Comparison of ENCODE assay signal across 12 mouse cellular contexts in the genomic region with DNA sequence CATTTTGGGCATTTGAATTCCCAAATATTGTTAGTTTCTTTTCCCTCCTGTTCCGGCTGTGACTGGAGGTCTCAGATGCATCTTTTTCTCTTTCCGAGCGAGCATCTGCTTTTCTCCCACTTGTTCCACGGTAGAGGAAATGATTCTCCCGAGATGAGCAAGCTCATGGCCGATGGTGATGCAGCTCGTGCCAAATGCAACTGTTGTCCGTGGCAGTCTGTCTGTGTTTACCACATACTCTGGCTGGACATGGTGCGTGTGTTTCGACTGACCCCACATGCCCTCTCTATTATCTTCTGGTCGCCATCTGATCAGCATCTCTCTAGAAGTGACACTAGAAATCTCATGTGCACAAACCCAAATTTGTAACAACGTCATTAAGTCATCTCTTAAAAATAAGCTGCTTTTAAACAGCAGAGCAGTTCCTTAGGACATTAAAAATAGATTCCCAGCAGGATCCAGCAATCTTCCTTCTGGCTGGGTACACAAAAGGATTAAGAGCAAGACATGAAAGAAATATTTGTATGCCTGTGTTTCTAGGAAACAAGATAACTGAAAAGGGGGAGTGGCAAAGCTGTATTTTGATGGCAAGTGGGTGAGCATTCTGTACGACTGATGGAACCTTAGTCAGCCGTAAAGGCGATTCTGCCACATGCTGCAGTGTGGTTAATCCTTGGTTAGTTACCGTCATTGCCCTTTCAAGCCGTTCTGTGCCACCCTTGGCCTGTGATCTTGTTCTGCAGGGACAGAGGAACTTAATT.
DNase-seq lines count a peak whose midpoint lies in the region; ATAC-seq and TF ChIP-seq lines count a peak whose summit lies in the region.
"Had no signal": no experiment of that assay in that cellular context is flagged by ENCODE, and none has a peak within 500 bp of the region (broad histone marks: within the 10 kb centered on the region; RNA-seq: fewer than 3 reads in every experiment).

No protein-coding gene starts in this region.

- peak; percentile 48 for DNase-seq in gastrocnemius, adult 2 months
- no peak for DNase-seq in gastrocnemius, postnatal 36 days
- DNase-seq in right cerebral cortex, adult 18-20 months: peak; percentile 40
- no peak for DNase-seq in right cerebral cortex, postnatal 4 days
- peak; percentile 27 to 36 for DNase-seq in layer of hippocampus, postnatal 14 days (ENCODE audit: low spot score in 2 of 2)
- peak; percentile 22 for DNase-seq in skeletal muscle tissue, adult 2 months (ENCODE audit: low read depth, low spot score)
- no peak for DNase-seq in adrenal gland, adult 8-10 months
- DNase-seq: adrenal gland, adult 2 months; thymus, adult 18-20 months had no signal

- H3K4me3 ChIP-seq in gastrocnemius, adult 2 months: peak overlapping the region; percentile 55
- H3K4me3 ChIP-seq: embryonic facial prominence, embryonic 12.5 days; neural tube, embryonic 12.5 days had no signal

- TF ChIP-seq CTCF in gastrocnemius, adult 2 months (IDR thresholded peaks at IDR 0.05): no peak

- ATAC-seq in erythroid progenitor cell, adult 5-6 weeks (replicated peaks; ENCODE audit: low FRiP score, poor library complexity, severe bottlenecking): no peak

- peak overlapping the region; percentile 25 for H3K27ac ChIP-seq in gastrocnemius, adult 2 months
- H3K27ac ChIP-seq: embryonic facial prominence, embryonic 12.5 days; neural tube, embryonic 12.5 days had no signal

- intact Hi-C loops in gastrocnemius, adult 2 months (cut with DNase I): loop anchor here (10.0 kb wide), 1 partner anchor 72 kb away; a partner anchor contains a TSS
- intact Hi-C loops in gastrocnemius, postnatal 36 days (cut with DNase I): no loop called here

Comparison
In these comparisons a context has a peak if more than half of its experiments do, and no peak if none do; other contexts are left out.
1. DNase-seq: peak in gastrocnemius, adult 2 months (single experiment), right cerebral cortex, adult 18-20 months (single experiment), layer of hippocampus, postnatal 14 days (2 of 2) and skeletal muscle tissue, adult 2 months (single experiment); none in gastrocnemius, postnatal 36 days (0 of 2), right cerebral cortex, postnatal 4 days (single experiment) and adrenal gland, adult 8-10 months (single experiment).